Mouse (Mus musculus): ENCODE measurements around the gene Dvl1. TPM values are rescaled to one million over a fixed set of nuclear protein-coding genes. Genes with fewer than 3 reads are reported as not detected.

Dvl1 gene
- polyA plus RNA-seq, 1 experiment from 2014 or later: 2.4 TPM

DNA sequence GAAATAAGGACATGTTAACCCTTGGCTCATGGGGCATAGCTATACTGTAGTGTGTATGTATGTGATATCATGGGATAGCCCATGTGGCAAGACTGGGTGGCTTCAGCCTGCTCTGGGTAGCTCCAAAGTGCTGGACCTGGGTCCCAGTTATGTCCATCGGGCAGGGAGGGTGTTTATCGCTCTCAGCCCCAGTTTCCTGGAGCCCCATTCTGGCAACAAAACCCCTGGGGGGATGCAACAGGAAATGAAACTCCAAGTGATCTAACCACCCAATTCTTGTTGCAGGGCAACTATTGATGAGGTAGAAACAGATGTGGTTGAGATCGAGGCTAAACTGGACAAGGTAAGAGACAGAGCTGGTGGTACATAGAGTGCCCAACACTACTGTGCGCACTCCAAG, 48.6 kb downstream of the Dvl1 start:
- peaks cover 43% of the 10 kb centered on the region for H3K4me1 ChIP-seq (replicated peaks)
- H3K9me3 ChIP-seq (replicated peaks): no peaks in the 10 kb centered on the region
- no peaks in the 10 kb centered on the region for H3K27me3 ChIP-seq
- WGBS (ENCODE audit: insufficient replicate concordance): 75% methylated on average over 4 of the region's 4 CpGs
- ATAC-seq (ENCODE audit: low read depth) (no peak), DNase-seq (no peak)
- peaks cover 47% of the 10 kb centered on the region for H3K36me3 ChIP-seq
- H3K27ac ChIP-seq: no peak overlapping the region
- no peak overlapping the region for H3K9ac ChIP-seq
- no peak overlapping the region for H3K4me3 ChIP-seq (replicated peaks)
- H3K4me2 ChIP-seq: no peak overlapping the region

DNA sequence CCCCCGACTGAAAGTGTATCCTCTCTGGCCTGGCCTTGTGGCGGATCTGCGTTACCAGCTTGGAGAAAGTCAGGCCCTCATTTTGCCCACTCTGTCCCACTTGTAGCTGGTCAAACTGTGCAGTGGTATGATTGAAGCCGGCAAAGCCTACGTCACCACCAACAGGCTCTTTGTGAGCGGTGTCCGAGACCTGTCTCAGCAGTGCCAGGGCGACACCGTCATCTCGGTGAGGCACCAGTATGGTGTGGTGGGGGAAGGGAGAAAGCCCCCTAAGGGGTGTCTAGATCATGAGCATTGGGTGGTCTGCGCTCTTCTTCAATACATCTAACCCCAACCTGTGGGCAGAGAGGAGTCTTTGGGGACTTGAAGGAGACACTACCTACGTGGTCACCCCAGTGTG, 49.3 kb downstream of the Dvl1 start:
- Histone ChIP-seq H3K27me3 (no peaks in the 10 kb centered on the region), H3K4me1 (replicated peaks) (peaks cover 36% of the 10 kb centered on the region), H3K9me3 (replicated peaks) (no peaks in the 10 kb centered on the region), H3K27ac (no peak overlapping the region), H3K4me2 (no peak overlapping the region), H3K4me3 (replicated peaks) (no peak overlapping the region), H3K36me3 (peaks cover 54% of the 10 kb centered on the region), H3K9ac (no peak overlapping the region)
- no peak for ATAC-seq (ENCODE audit: low read depth)
- WGBS (ENCODE audit: insufficient replicate concordance): 90% methylated on average over 12 of the region's 12 CpGs
- no peak for DNase-seq

DNA sequence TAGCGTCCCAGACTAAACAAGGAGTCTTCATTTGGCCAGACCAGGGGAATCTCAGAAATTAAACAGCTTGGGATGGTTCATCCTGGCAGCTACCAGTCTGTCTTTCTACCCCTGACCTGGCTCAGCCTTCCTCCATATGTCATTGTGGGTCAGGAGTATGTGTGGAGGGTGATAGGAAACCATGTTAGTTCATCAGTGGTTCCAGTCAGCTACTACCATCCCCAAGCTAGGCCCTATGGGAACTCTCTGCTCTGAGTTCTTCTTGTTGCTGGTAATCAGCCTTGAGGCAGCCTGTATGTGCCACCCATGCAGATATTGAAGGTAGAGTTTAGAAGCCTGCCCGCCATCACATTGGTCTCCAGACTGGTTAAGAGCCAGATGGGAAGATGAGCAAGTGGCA, 51.1 kb downstream of the Dvl1 start:
- Histone ChIP-seq H3K4me1 (replicated peaks) (peaks cover 27% of the 10 kb centered on the region), H3K36me3 (peaks cover 72% of the 10 kb centered on the region), H3K27ac (no peak overlapping the region), H3K27me3 (no peaks in the 10 kb centered on the region), H3K9me3 (replicated peaks) (no peaks in the 10 kb centered on the region), H3K4me2 (no peak overlapping the region), H3K9ac (no peak overlapping the region), H3K4me3 (replicated peaks) (no peak overlapping the region)
- ATAC-seq (ENCODE audit: low read depth) (no peak), DNase-seq (no peak)
- 82% methylated on average over 2 of the region's 2 CpGs for WGBS (ENCODE audit: insufficient replicate concordance)

DNA sequence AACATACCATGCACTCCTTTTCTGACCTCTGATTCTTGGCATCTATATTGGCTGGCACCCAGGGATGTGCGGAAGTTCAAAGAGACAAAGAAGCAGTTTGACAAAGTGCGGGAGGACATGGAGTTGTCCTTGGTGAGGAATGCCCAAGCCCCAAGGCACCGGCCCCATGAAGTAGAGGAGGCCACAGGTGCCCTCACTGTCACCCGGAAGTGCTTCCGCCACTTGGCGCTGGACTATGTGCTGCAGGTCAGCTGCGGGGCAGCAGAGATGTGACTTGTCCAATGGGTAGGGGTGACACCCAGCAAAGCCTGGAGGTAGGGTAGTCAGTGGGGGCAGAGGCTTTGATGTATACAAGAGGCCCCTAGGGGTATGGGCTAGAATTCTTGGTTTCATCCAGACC, 52.2 kb downstream of the Dvl1 start:
- Histone ChIP-seq H3K27me3 (no peaks in the 10 kb centered on the region), H3K36me3 (peaks cover 83% of the 10 kb centered on the region), H3K9ac (no peak overlapping the region), H3K4me1 (replicated peaks) (peaks cover 17% of the 10 kb centered on the region), H3K4me3 (replicated peaks) (no peak overlapping the region), H3K4me2 (no peak overlapping the region), H3K9me3 (replicated peaks) (0 out of 2 replicates have a peak, but pooled peaks cover 2% of the 10 kb centered on the region), H3K27ac (no peak overlapping the region)
- DNase-seq (no peak), ATAC-seq (ENCODE audit: low read depth) (no peak)
- 89% methylated on average over 7 of the region's 7 CpGs for WGBS (ENCODE audit: insufficient replicate concordance)

DNA sequence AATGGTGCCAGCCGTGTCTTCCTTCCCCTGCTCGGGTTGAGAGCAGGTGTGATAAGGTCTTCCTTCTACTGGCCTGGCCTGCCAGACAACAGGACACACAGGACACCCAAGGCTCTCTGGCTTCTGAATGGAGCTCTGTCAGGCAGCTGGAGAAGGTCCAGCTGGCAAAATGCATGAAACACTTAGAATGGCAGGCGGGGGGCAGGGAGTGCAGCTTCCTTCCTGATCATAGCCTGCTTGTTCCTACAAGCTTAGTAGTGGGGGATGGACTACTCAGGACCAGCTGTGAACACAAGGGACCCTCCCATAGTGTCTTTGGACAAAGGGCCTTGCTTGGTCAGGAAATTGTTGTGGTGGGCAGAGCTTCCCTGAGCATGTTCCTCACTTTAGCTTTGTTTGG, 54.0 kb downstream of the Dvl1 start:
- Histone ChIP-seq H3K9ac (no peak overlapping the region), H3K27me3 (no peaks in the 10 kb centered on the region), H3K9me3 (replicated peaks) (0 out of 2 replicates have a peak, but pooled peaks cover 3% of the 10 kb centered on the region), H3K36me3 (peaks cover 95% of the 10 kb centered on the region), H3K4me2 (no peak overlapping the region), H3K27ac (no peak overlapping the region), H3K4me1 (replicated peaks) (no peaks in the 10 kb centered on the region), H3K4me3 (replicated peaks) (no peak overlapping the region)
- no peak for ATAC-seq (ENCODE audit: low read depth)
- 55% methylated on average over 3 of the region's 3 CpGs for WGBS (ENCODE audit: insufficient replicate concordance)
- no peak for DNase-seq

DNA sequence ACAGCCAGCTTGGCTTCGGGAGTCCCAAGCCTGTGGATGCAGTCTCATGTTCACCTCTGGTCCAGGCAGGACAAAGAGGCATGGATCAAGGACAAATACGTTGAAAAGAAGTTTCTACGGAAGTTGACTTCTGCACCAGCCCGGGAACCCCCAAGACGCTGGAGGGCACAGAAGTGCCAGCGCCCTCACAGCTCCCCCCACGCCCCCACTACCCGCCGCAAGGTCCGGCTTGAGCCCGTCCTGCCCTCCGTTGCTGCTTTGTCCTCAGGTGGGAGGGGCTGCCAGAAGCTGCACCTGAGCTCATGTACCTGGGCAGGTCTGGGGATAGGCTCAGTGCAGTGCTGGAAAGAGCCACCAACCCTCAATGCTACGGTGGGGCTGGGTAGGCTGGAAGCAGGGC, 56.0 kb downstream of the Dvl1 start:
- Histone ChIP-seq H3K4me2 (no peak overlapping the region), H3K9me3 (replicated peaks) (0 out of 2 replicates have a peak, but pooled peaks cover 3% of the 10 kb centered on the region), H3K4me1 (replicated peaks) (no peaks in the 10 kb centered on the region), H3K27ac (no peak overlapping the region), H3K27me3 (no peaks in the 10 kb centered on the region), H3K4me3 (replicated peaks) (no peak overlapping the region), H3K36me3 (peaks cover 85% of the 10 kb centered on the region), H3K9ac (no peak overlapping the region)
- ATAC-seq (ENCODE audit: low read depth) (no peak), DNase-seq (no peak)
- 95% methylated on average over 13 of the region's 13 CpGs for WGBS (ENCODE audit: insufficient replicate concordance)

DNA sequence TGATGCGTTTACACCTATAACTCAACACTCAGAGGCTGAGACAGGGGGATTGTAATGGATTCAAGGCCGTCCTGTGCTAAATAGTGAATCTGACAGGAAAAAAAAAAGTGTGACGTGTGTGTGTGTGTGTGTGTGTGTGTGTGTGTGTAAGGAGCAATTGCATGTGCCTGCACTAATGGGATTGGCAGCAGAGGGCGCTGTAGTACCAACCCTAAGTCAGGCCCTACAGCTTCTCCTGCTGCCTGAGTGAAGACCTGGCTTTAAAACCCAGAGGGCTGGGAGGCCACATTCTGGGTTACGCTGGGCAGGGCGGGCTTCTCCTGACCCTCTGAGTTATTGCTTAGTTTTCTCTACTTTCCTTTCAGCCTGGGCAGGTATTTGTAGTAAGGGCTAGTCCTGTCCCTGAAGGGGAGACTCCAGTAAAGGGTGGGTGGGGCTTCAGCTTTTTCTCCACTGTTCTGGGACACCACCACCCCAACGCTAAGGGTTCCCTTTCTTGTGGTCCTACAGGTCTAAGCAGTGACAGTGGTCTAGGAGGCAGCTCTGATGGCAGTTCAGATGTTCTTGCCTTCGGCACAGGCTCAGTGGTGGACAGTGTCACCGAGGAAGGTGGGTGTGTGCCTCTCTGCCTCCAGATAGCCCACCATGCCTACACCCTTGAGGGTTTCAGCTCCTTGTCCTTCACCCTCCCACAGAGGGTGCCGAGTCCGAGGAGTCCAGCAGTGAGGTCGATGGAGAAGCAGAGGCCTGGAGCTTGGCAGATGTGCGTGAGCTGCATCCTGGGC, 57.3 kb downstream of the Dvl1 start:
- ATAC-seq (ENCODE audit: low read depth) (no peak), DNase-seq (no peak)
- Histone ChIP-seq H3K27me3 (no peaks in the 10 kb centered on the region), H3K9me3 (replicated peaks) (0 out of 2 replicates have a peak, but pooled peaks cover 3% of the 10 kb centered on the region), H3K4me1 (replicated peaks) (no peaks in the 10 kb centered on the region), H3K4me3 (replicated peaks) (no peak overlapping the region), H3K27ac (no peak overlapping the region), H3K4me2 (no peak overlapping the region), H3K36me3 (peaks cover 73% of the 10 kb centered on the region), H3K9ac (no peak overlapping the region)
- 83% methylated on average over 13 of the region's 13 CpGs for WGBS (ENCODE audit: insufficient replicate concordance)

DNA sequence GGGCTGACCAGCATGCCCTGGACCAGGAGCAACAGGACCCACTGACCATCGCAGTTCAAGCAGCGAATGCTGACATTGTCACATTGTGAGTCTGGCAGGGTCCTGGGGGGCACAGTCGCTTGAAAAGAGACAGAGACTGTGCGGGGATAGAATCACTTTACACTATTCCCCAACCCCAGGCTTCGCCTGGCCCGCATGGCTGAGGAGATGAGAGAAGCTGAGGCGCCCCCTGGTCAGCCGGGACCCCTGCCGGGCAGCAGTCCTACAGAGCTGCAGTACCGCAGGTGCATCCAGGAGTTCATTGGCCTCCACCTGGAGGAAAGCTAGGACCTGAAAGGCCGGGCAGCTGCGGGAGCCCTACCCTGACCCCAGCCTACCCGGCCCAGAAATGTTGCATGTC, 58.4 kb downstream of the Dvl1 start:
- no peak overlapping the region for H3K4me3 ChIP-seq (replicated peaks)
- 0 out of 2 replicates have a peak, but pooled peaks cover 3% of the 10 kb centered on the region for H3K9me3 ChIP-seq (replicated peaks)
- no peak overlapping the region for H3K9ac ChIP-seq
- no peaks in the 10 kb centered on the region for H3K4me1 ChIP-seq (replicated peaks)
- 85% methylated on average over 13 of the region's 13 CpGs for whole genome bisulfite sequencing (ENCODE audit: insufficient replicate concordance)
- no peaks in the 10 kb centered on the region for H3K27me3 ChIP-seq
- ATAC-seq (ENCODE audit: low read depth): no peak
- no peak for DNase-seq
- H3K36me3 ChIP-seq: peaks cover 61% of the 10 kb centered on the region
- H3K27ac ChIP-seq: no peak overlapping the region
- no peak overlapping the region for H3K4me2 ChIP-seq

DNA sequence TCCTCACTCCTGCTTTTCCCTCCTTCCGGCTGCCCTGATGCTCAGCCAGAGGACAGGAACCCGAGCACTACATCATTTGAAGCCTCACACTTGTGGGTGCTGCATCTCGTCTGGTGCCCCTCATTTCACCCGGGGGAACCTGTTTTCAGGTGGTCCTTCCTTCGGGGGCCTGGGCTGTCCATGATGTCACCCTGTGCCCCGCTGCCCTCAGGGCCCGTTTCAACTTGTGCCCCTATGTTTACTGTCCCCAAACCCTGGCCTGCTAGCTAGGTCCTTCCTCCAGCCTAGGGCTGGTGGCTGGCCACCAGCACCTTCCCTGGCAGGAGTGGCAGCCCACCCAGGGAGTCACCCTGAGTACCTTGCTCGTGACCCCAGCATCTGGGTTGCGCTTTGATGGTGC, 58.9 kb downstream of the Dvl1 start:
- Histone ChIP-seq H3K9ac (no peak overlapping the region), H3K27me3 (no peaks in the 10 kb centered on the region), H3K9me3 (replicated peaks) (0 out of 2 replicates have a peak, but pooled peaks cover 3% of the 10 kb centered on the region), H3K27ac (no peak overlapping the region), H3K36me3 (peaks cover 56% of the 10 kb centered on the region), H3K4me2 (no peak overlapping the region), H3K4me1 (replicated peaks) (no peaks in the 10 kb centered on the region), H3K4me3 (replicated peaks) (no peak overlapping the region)
- DNase-seq (no peak), ATAC-seq (ENCODE audit: low read depth) (no peak)
- 83% methylated on average over 9 of the region's 9 CpGs for WGBS (ENCODE audit: insufficient replicate concordance)

DNA sequence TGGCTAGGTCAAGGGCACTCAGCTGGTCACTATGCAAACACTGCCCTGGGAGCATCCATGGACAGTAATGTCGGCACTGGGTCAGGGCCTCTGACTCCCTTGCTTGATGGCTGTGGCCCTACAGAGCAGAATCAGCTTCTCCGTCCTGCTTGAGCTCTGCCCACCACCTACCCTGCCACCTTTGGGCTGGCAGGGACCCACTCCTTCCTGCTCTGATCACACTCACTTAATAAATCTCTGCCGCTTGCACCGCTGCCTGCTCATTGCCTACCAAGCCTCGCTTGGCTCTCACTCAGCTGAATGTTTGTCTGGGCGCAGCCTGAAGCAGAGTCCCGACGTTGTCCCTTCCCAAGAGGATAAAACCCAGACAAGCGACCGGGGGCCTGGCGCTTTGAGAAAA, 59.8 kb downstream of the Dvl1 start:
- no peak overlapping the region for H3K9ac ChIP-seq
- peaks cover 48% of the 10 kb centered on the region for H3K36me3 ChIP-seq
- no peak for ATAC-seq (ENCODE audit: low read depth)
- WGBS (ENCODE audit: insufficient replicate concordance): 83% methylated on average over 11 of the region's 11 CpGs
- no peaks in the 10 kb centered on the region for H3K4me1 ChIP-seq (replicated peaks)
- no peaks in the 10 kb centered on the region for H3K27me3 ChIP-seq
- no peak overlapping the region for H3K27ac ChIP-seq
- no peak overlapping the region for H3K4me2 ChIP-seq
- no peak overlapping the region for H3K4me3 ChIP-seq (replicated peaks)
- H3K9me3 ChIP-seq (replicated peaks): 0 out of 2 replicates have a peak, but pooled peaks cover 3% of the 10 kb centered on the region
- no peak for DNase-seq

DNA sequence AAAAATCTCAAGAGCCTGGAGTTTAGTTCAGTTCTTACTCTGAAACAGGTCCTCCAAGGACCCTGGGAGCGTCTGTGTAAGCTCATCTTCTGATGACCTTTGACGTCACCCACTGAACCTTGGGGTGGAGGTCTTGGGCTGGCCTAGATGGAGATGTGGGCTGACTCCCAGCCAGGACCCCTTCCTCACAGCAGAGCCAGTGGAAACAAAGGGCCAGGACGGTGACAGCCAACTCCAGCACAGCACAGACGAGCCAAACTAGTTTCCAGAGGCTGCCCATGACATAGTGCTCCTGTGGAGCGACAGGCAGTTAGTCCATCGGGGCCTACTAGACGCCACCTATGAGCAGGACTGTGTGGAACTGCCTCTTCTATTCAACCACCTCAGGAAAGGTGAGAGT, 61.1 kb downstream of the Dvl1 start:
- ATAC-seq (ENCODE audit: low read depth) (peak; percentile 12; the same call in 1 of the 2 replicates), DNase-seq (no peak)
- H3K36me3 ChIP-seq: peaks cover 35% of the 10 kb centered on the region
- no peak overlapping the region for H3K4me3 ChIP-seq (replicated peaks)
- no peaks in the 10 kb centered on the region for H3K4me1 ChIP-seq (replicated peaks)
- no peak overlapping the region for H3K9ac ChIP-seq
- 0 out of 2 replicates have a peak, but pooled peaks cover 3% of the 10 kb centered on the region for H3K9me3 ChIP-seq (replicated peaks)
- H3K27me3 ChIP-seq: no peaks in the 10 kb centered on the region
- 69% methylated on average over 7 of the region's 7 CpGs for WGBS (ENCODE audit: insufficient replicate concordance)
- H3K4me2 ChIP-seq: no peak overlapping the region
- no peak overlapping the region for H3K27ac ChIP-seq

DNA sequence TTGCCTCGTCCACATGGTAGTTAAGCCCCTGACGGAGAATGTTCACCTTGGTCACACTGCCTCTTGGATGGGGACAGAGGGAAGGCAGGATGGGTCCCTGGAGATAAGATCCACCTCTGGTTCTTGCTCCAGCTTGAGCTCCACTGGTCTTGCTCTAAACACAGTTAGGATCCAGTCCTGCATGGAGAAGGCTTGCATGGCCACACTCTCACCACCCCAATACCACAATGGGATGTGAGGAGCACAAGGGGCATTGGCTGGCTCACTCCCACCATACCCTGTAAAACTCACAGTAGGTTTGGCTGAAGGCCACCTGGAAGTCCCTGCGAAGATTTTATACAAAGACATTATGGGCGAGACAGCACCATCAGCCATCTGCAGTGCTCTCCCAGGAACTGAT, 61.5 kb downstream of the Dvl1 start:
- peaks cover 30% of the 10 kb centered on the region for H3K36me3 ChIP-seq
- DNase-seq (no peak), ATAC-seq (ENCODE audit: low read depth) (no peak)
- 78% methylated on average over 4 of the region's 4 CpGs for WGBS (ENCODE audit: insufficient replicate concordance)
- no peaks in the 10 kb centered on the region for H3K4me1 ChIP-seq (replicated peaks)
- 0 out of 2 replicates have a peak, but pooled peaks cover 3% of the 10 kb centered on the region for H3K9me3 ChIP-seq (replicated peaks)
- H3K27ac ChIP-seq: no peak overlapping the region
- no peak overlapping the region for H3K4me2 ChIP-seq
- H3K9ac ChIP-seq: no peak overlapping the region
- no peaks in the 10 kb centered on the region for H3K27me3 ChIP-seq
- no peak overlapping the region for H3K4me3 ChIP-seq (replicated peaks)

Measured in liver, embryonic 13.5 days (tissue).